Mouse (Mus musculus) erythroblast, embryonic 14.5 days (primary cell): ENCODE data around the gene Smarcb1. TPM values are rescaled to one million over a fixed set of nuclear protein-coding genes. Genes with fewer than 3 reads are reported as not detected.

Source experiments
- H3K27me3 ChIP-seq: 2 replicates; pipeline ENCODE4 v1.6.1; 2012; ENCODE audit warnings: inconsistent platforms; ENCODE audit not compliant: control insufficient read depth
- H3K36me3 ChIP-seq: 2 replicates; pipeline ENCODE4 v1.6.1; 2012; ENCODE audit warnings: mild to moderate bottlenecking, inconsistent platforms; ENCODE audit not compliant: control insufficient read depth
- H3K4me1 ChIP-seq: 2 replicates; pipeline ENCODE4 v1.6.1; 2012; ENCODE audit warnings: inconsistent platforms; ENCODE audit not compliant: control insufficient read depth
- H3K4me3 ChIP-seq: replicated peaks from 2 replicates; pipeline ENCODE3; 2012; ENCODE audit warnings: moderate library complexity, mild to moderate bottlenecking, inconsistent platforms
- H3K9me3 ChIP-seq: 2 replicates; pipeline ENCODE4 v1.6.1; 2012; ENCODE audit warnings: low read length, inconsistent platforms, mixed read lengths; ENCODE audit not compliant: control insufficient read depth
- GATA1 ChIP-seq: IDR thresholded peaks from 2 replicates; pipeline ENCODE4 v1.6.1; 2012; ENCODE audit warnings: low read length, inconsistent platforms, mixed read lengths
- TAL1 ChIP-seq: IDR thresholded peaks from 3 replicates; pipeline ENCODE4 v1.6.1; 2012; ENCODE audit warnings: low read length, inconsistent platforms, mixed read lengths
- polyA plus RNA-seq: library from polyadenylated mRNA; stranded (reverse); fragments of >175 nt; gene quantifications from 2 replicates; pipeline ENCODE4 v1.2.3, GENCODE M21; 2012

Gene Smarcb1
- 31.8 TPM in 2 replicates for polyA plus RNA-seq

- H3K27me3 ChIP-seq: peaks cover 10% of the 10 kb centered on the region
- H3K4me1 ChIP-seq: peaks cover 49% of the 10 kb centered on the region
- no peaks in the 10 kb centered on the region for H3K9me3 ChIP-seq
- H3K4me3 ChIP-seq: peak within 1 kb of the TSS; percentile 89
- no peak for TF ChIP-seq GATA1
- TF ChIP-seq TAL1: no peak
- H3K36me3 ChIP-seq: peaks cover 34% of the 10 kb centered on the region
Measured at GRCm38 (mm10) chr10:75921026-75921725, at the start of gene Smarcb1. Gene Smarcb1 (minus strand): TSS chr10:75921617.

- TF ChIP-seq TAL1: no peak
- no peak for TF ChIP-seq GATA1
- Histone ChIP-seq H3K36me3 (no peaks in the 10 kb centered on the region), H3K27me3 (peaks cover 41% of the 10 kb centered on the region), H3K9me3 (no peaks in the 10 kb centered on the region), H3K4me1 (peaks cover 22% of the 10 kb centered on the region), H3K4me3 (peak within 1 kb of the TSS; percentile 58)
Measured at GRCm38 (mm10) chr10:75954381-75954811, 33.0 kb upstream of the Smarcb1 start, which contains the start of gene Gm5134. Gene Gm5134 (plus strand): TSS chr10:75954514.

GRCm38 (mm10) chr10:75951424-75952050, 30.1 kb upstream of the Smarcb1 start:
- peaks cover 63% of the 10 kb centered on the region for H3K27me3 ChIP-seq
- no peaks in the 10 kb centered on the region for H3K9me3 ChIP-seq
- peak overlapping the region; percentile 26 for H3K4me3 ChIP-seq
- TF ChIP-seq GATA1: no peak; the same call in 1 of the 2 replicates
- no peak for TF ChIP-seq TAL1
- H3K36me3 ChIP-seq: no peaks in the 10 kb centered on the region
- peaks cover 22% of the 10 kb centered on the region for H3K4me1 ChIP-seq

- TF ChIP-seq GATA1 (no peak), TAL1 (no peak)
- Histone ChIP-seq H3K4me1 (peaks cover 22% of the 10 kb centered on the region), H3K9me3 (no peaks in the 10 kb centered on the region), H3K36me3 (no peaks in the 10 kb centered on the region), H3K4me3 (peak overlapping the region; percentile 50), H3K27me3 (peaks cover 65% of the 10 kb centered on the region)
Measured at GRCm38 (mm10) chr10:75950791-75951210, 29.4 kb upstream of the Smarcb1 start.

- Histone ChIP-seq H3K4me3 (no peak overlapping the region), H3K27me3 (peaks cover 64% of the 10 kb centered on the region), H3K4me1 (peaks cover 18% of the 10 kb centered on the region), H3K9me3 (no peaks in the 10 kb centered on the region), H3K36me3 (no peaks in the 10 kb centered on the region)
- TF ChIP-seq GATA1: no peak
- no peak for TF ChIP-seq TAL1
Measured at GRCm38 (mm10) chr10:75949053-75950045, 27.9 kb upstream of the Smarcb1 start.

GRCm38 (mm10) chr10:75948079-75948478, 26.7 kb upstream of the Smarcb1 start:
- TF ChIP-seq GATA1 (no peak), TAL1 (no peak)
- Histone ChIP-seq H3K4me3 (no peak overlapping the region), H3K9me3 (no peaks in the 10 kb centered on the region), H3K27me3 (peaks cover 58% of the 10 kb centered on the region), H3K36me3 (no peaks in the 10 kb centered on the region), H3K4me1 (peaks cover 19% of the 10 kb centered on the region)

- H3K36me3 ChIP-seq: peaks cover 1% of the 10 kb centered on the region; the same call in 1 of the 2 replicates
- H3K27me3 ChIP-seq: peaks cover 49% of the 10 kb centered on the region
- peaks cover 25% of the 10 kb centered on the region for H3K4me1 ChIP-seq
- H3K4me3 ChIP-seq: no peak overlapping the region
- TF ChIP-seq TAL1 (no peak), GATA1 (no peak)
- H3K9me3 ChIP-seq: no peaks in the 10 kb centered on the region
Measured at GRCm38 (mm10) chr10:75945896-75946295, 24.5 kb upstream of the Smarcb1 start.

GRCm38 (mm10) chr10:75945213-75945612, 23.8 kb upstream of the Smarcb1 start:
- Histone ChIP-seq H3K4me3 (no peak overlapping the region), H3K36me3 (peaks cover 8% of the 10 kb centered on the region), H3K27me3 (peaks cover 43% of the 10 kb centered on the region), H3K4me1 (peaks cover 27% of the 10 kb centered on the region), H3K9me3 (no peaks in the 10 kb centered on the region)
- TF ChIP-seq TAL1 (no peak), GATA1 (no peak)
